Mouse (Mus musculus): ENCODE data around the gene Tmem53. TPM values are rescaled to one million over a fixed set of nuclear protein-coding genes. Genes with fewer than 3 reads are reported as not detected.

Tmem53 gene
- polyA plus RNA-seq, 1 experiment from 2014 or later, result 12.9 TPM

DNA sequence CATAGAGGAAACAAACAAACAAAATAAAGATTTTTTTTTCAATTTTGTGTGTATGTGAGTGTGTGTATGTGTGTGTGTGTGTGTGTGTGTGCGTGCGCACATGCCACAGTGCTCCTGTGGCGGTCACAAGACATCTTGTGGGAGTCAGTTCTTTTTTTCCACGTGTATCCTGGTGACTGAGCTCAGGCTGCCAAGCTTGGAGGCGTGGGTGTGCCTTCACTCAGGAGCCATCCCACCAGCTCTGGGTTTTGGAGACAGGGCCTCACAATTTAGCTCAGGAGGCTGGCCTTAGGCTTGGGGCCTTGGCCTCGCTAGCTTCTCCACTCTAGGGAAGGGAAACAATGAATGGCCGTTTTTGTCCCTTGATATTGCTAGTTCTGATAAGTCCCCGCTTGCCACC, 27.6 kb upstream of the Tmem53 start:
- ATAC-seq (ENCODE audit: low FRiP score, low TSS enrichment) (no peak), DNase-seq (ENCODE audit: low spot score) (no peak)
- Histone ChIP-seq H3K9me3 (ENCODE audit: control insufficient read depth, low read length) (no peaks in the 10 kb centered on the region), H3K4me2 (replicated peaks; ENCODE audit: low read depth) (no peak overlapping the region), H3K4me3 (ENCODE audit: low read depth, low read length) (no peak overlapping the region), H3K9ac (ENCODE audit: low read length) (no peak overlapping the region), H3K27ac (replicated peaks) (no peak overlapping the region), H3K4me1 (replicated peaks; ENCODE audit: control insufficient read depth, insufficient read depth) (no peaks in the 10 kb centered on the region), H3K27me3 (ENCODE audit: control insufficient read depth, insufficient read depth, low read length) (no peaks in the 10 kb centered on the region), H3K36me3 (ENCODE audit: control insufficient read depth, insufficient read depth, low read length) (no peaks in the 10 kb centered on the region)
- TF ChIP-seq CTCF (IDR thresholded peaks at IDR 0.05; ENCODE audit: low read depth) (no peak), EP300 (optimal IDR thresholded peaks at IDR 0.05) (no peak)
- WGBS, result 69% methylated on average over 8 of the region's 8 CpGs

DNA sequence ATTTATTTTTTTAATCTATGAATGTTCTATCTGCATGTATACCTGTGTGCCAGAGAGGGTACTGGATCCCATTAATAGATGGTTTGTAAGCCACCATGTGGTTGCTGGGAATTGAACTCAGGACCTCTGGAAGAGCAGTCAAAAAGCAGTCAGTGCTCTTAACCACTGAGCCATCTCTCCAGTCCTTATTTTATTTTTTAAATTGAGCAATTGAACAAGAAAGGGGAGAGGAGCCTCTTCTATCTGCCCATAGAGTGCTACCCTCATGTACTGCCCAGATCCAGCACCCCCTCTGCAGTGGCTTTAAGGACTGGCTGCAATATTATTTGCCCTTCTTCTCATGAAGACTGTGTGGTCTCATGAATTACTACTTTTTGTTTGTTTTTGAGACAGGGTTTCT, 26.5 kb upstream of the Tmem53 start:
- Histone ChIP-seq H3K27me3 (ENCODE audit: control insufficient read depth, insufficient read depth, low read length) (no peaks in the 10 kb centered on the region), H3K4me1 (replicated peaks; ENCODE audit: control insufficient read depth, insufficient read depth) (no peaks in the 10 kb centered on the region), H3K9ac (ENCODE audit: low read length) (no peak overlapping the region), H3K4me3 (ENCODE audit: low read depth, low read length) (no peak overlapping the region), H3K9me3 (ENCODE audit: control insufficient read depth, low read length) (no peaks in the 10 kb centered on the region), H3K36me3 (ENCODE audit: control insufficient read depth, insufficient read depth, low read length) (no peaks in the 10 kb centered on the region), H3K4me2 (replicated peaks; ENCODE audit: low read depth) (no peak overlapping the region), H3K27ac (replicated peaks) (no peak overlapping the region)
- TF ChIP-seq CTCF (IDR thresholded peaks at IDR 0.05; ENCODE audit: low read depth) (no peak), EP300 (optimal IDR thresholded peaks at IDR 0.05) (no peak)
- no peak for ATAC-seq (ENCODE audit: low FRiP score, low TSS enrichment)
- no peak for DNase-seq (ENCODE audit: low spot score)

DNA sequence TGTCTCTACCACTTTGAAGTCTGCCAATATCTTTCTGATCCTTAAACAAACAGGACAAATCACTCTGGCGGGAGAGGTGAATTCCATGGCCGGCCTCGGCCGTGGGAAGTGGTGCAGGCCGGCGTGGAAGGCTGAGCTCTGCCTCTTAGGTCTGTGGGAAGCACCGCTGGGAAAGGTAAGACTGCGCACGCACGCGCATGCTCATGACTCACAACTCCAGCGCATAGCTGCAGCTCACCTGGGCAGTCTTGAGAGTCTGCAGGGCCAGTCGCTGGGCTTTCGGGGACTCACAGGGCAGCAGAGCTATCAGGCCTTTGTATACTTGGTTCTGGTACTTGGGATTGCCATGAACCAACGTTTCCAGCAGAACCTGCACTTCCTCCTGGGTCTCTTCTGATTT, 22.2 kb upstream of the Tmem53 start:
- WGBS, result 51% methylated on average over 15 of the region's 15 CpGs
- H3K4me2 ChIP-seq (replicated peaks; ENCODE audit: low read depth), result no peak overlapping the region

DNA sequence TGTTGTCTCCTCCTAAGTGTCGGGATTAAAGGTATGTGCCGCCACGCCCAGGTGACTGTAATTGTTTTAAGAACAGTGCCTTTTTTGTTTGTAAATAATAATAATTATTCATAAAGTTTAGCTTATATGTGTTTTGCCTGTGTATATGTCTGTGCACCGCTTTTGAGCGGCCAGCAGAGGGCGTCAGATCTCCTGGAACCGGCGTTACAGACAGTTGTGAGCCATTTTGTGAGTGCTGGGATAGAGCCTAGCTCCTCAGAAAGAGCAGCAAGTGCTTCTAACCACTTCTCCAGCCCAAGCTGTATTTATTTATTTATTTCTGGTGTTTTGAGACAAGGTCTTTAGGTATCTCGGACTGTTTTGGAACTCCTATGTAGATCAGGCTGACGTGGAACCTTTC, 21.4 kb upstream of the Tmem53 start:
- H3K4me1 ChIP-seq (replicated peaks; ENCODE audit: control insufficient read depth, insufficient read depth), result no peaks in the 10 kb centered on the region
- DNase-seq (ENCODE audit: low spot score) (no peak), ATAC-seq (ENCODE audit: low FRiP score, low TSS enrichment) (no peak)
- TF ChIP-seq EP300 (optimal IDR thresholded peaks at IDR 0.05) (no peak), CTCF (IDR thresholded peaks at IDR 0.05; ENCODE audit: low read depth) (peak; percentile 68)
- H3K27me3 ChIP-seq (ENCODE audit: control insufficient read depth, insufficient read depth, low read length), result no peaks in the 10 kb centered on the region
- H3K9me3 ChIP-seq (ENCODE audit: control insufficient read depth, low read length), result no peaks in the 10 kb centered on the region
- H3K4me2 ChIP-seq (replicated peaks; ENCODE audit: low read depth), result no peak overlapping the region
- no peak overlapping the region for H3K27ac ChIP-seq (replicated peaks)
- H3K4me3 ChIP-seq (ENCODE audit: low read depth, low read length), result no peak overlapping the region
- 58% methylated on average over 10 of the region's 10 CpGs for WGBS
- no peaks in the 10 kb centered on the region for H3K36me3 ChIP-seq (ENCODE audit: control insufficient read depth, insufficient read depth, low read length)
- no peak overlapping the region for H3K9ac ChIP-seq (ENCODE audit: low read length)

More for the DNA sequence above, 22.2 kb upstream of the Tmem53 start:
- Histone ChIP-seq H3K9ac (ENCODE audit: low read length) (no peak overlapping the region), H3K27me3 (ENCODE audit: control insufficient read depth, insufficient read depth, low read length) (no peaks in the 10 kb centered on the region), H3K27ac (replicated peaks) (no peak overlapping the region), H3K9me3 (ENCODE audit: control insufficient read depth, low read length) (no peaks in the 10 kb centered on the region), H3K4me1 (replicated peaks; ENCODE audit: control insufficient read depth, insufficient read depth) (no peaks in the 10 kb centered on the region), H3K4me3 (ENCODE audit: low read depth, low read length) (no peak overlapping the region), H3K36me3 (ENCODE audit: control insufficient read depth, insufficient read depth, low read length) (no peaks in the 10 kb centered on the region)
- TF ChIP-seq CTCF (IDR thresholded peaks at IDR 0.05; ENCODE audit: low read depth), result no peak
- no peak for TF ChIP-seq EP300 (optimal IDR thresholded peaks at IDR 0.05)
- DNase-seq (ENCODE audit: low spot score) (peak; percentile 55), ATAC-seq (ENCODE audit: low FRiP score, low TSS enrichment) (peak; percentile 58; the same call in 1 of the 2 replicates)

DNA sequence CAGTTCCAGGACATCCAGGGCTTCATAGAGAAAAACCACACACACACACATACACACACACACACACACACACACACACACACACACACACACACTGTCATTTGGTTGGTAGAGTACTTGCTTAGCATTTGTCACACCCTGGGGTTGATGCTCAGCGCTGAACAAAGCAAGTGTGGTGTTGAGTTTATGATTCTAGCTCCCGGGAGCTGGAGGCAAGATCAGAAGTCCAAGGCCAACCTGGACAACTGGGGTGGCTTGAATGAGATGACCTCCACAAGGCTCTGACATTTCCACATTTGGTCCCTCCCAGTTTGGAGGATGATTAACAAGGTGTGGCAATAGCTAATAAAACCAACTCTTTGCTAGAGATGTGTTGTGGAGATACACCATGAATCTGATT, 20.5 kb upstream of the Tmem53 start:
- Histone ChIP-seq H3K9ac (ENCODE audit: low read length) (no peak overlapping the region), H3K4me1 (replicated peaks; ENCODE audit: control insufficient read depth, insufficient read depth) (no peaks in the 10 kb centered on the region), H3K36me3 (ENCODE audit: control insufficient read depth, insufficient read depth, low read length) (no peaks in the 10 kb centered on the region), H3K27me3 (ENCODE audit: control insufficient read depth, insufficient read depth, low read length) (no peaks in the 10 kb centered on the region), H3K4me3 (ENCODE audit: low read depth, low read length) (no peak overlapping the region), H3K9me3 (ENCODE audit: control insufficient read depth, low read length) (no peaks in the 10 kb centered on the region), H3K27ac (replicated peaks) (no peak overlapping the region), H3K4me2 (replicated peaks; ENCODE audit: low read depth) (no peak overlapping the region)
- ATAC-seq (ENCODE audit: low FRiP score, low TSS enrichment), result no peak
- no peak for TF ChIP-seq CTCF (IDR thresholded peaks at IDR 0.05; ENCODE audit: low read depth)
- no peak for TF ChIP-seq EP300 (optimal IDR thresholded peaks at IDR 0.05)
- WGBS, result 76% methylated on average over 2 of the region's 2 CpGs
- DNase-seq (ENCODE audit: low spot score), result no peak

DNA sequence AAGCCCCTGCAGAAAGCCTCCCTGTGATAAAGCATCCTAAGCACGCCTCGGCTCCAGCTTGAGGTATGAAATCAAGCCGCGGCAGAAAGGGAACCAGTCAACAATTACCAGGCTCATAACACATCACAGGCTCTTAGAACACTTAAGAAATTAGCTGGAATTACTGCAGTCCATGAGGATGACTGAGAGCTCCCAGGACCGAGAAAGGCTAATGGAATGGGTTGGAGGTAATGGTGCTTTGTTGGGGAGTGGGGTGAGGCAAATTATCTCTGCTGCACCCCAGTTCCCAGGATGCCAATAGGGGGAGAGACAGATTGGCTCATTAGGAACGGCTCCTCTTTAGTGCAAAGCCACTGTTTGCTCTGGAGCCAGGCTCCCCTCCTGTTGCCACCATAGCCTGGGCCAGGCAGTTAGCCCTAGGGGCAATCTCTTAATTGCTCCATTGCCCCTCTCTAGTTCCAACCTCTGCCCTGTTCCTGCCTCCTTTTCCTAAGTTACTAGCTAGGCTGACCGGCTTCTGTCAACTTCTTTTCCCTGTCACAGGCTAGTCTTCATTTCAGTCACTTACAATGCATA, 17.5 kb upstream of the Tmem53 start:
- Histone ChIP-seq H3K4me3 (ENCODE audit: low read depth, low read length) (no peak overlapping the region), H3K4me2 (replicated peaks; ENCODE audit: low read depth) (no peak overlapping the region), H3K9ac (ENCODE audit: low read length) (no peak overlapping the region), H3K9me3 (ENCODE audit: control insufficient read depth, low read length) (no peaks in the 10 kb centered on the region), H3K27ac (replicated peaks) (no peak overlapping the region), H3K27me3 (ENCODE audit: control insufficient read depth, insufficient read depth, low read length) (no peaks in the 10 kb centered on the region), H3K4me1 (replicated peaks; ENCODE audit: control insufficient read depth, insufficient read depth) (no peaks in the 10 kb centered on the region), H3K36me3 (ENCODE audit: control insufficient read depth, insufficient read depth, low read length) (no peaks in the 10 kb centered on the region)
- 59% methylated on average over 7 of the region's 7 CpGs for WGBS
- ATAC-seq (ENCODE audit: low FRiP score, low TSS enrichment), result no peak
- TF ChIP-seq CTCF (IDR thresholded peaks at IDR 0.05; ENCODE audit: low read depth) (no peak), EP300 (optimal IDR thresholded peaks at IDR 0.05) (no peak)
- DNase-seq (ENCODE audit: low spot score), result no peak
